Mouse (Mus musculus) midbrain, embryonic 16.5 days (tissue): ENCODE measurements around the gene Lca5. TPM values are rescaled to one million over a fixed set of nuclear protein-coding genes. Genes with fewer than 3 reads are reported as not detected.
A peak's percentile ranks its signal among the peaks of the same experiment; 100 is the strongest.

Experiments used
- ATAC-seq: fragments of 200-750 bp; cut with Nextera tagmentation; 2 replicates; pipeline ENCODE4 v1.8.0; 2017; ENCODE audit warnings: moderate TSS enrichment
- H3K27ac ChIP-seq: fragments of 300-500 bp; sonication (generic); 2 replicates; pipeline ENCODE4 v1.5.1; 2014; ENCODE audit warnings: mild to moderate bottlenecking, low read length, mixed read lengths
- H3K27me3 ChIP-seq: fragments of 300-500 bp; sonication (generic); 2 replicates; pipeline ENCODE4 v1.6.1; 2014; ENCODE audit warnings: low read depth, low read length, mixed read lengths; ENCODE audit not compliant: control insufficient read depth, insufficient read depth
- H3K36me3 ChIP-seq: fragments of 300-500 bp; sonication (generic); 2 replicates; pipeline ENCODE4 v1.6.1; 2014; ENCODE audit warnings: mild to moderate bottlenecking, low read length, moderate library complexity, mixed read lengths; ENCODE audit not compliant: control insufficient read depth, insufficient read depth
- H3K4me1 ChIP-seq: fragments of 300-500 bp; sonication (generic); 2 replicates; pipeline ENCODE4 v1.6.1; 2014; ENCODE audit warnings: mild to moderate bottlenecking, low read length, mixed read lengths; ENCODE audit not compliant: control insufficient read depth, insufficient read depth
- H3K4me2 ChIP-seq: fragments of 300-500 bp; sonication (generic); 2 replicates; pipeline ENCODE4 v1.6.1; 2014; ENCODE audit warnings: mild to moderate bottlenecking, low read length, mixed read lengths
- H3K4me3 ChIP-seq: fragments of 300-500 bp; sonication (generic); 2 replicates; pipeline ENCODE4 v1.5.1; 2014; ENCODE audit warnings: low read depth, mild to moderate bottlenecking, low read length, moderate library complexity, mixed read lengths
- H3K9ac ChIP-seq: fragments of 300-500 bp; sonication (generic); 2 replicates; pipeline ENCODE4 v1.6.1; 2014; ENCODE audit warnings: low read depth, low read length, mixed read lengths
- H3K9me3 ChIP-seq: fragments of 300-500 bp; sonication (generic); replicated peaks from 2 replicates; pipeline ENCODE4 v1.6.1; 2014; ENCODE audit warnings: mild to moderate bottlenecking, low read length, mixed read lengths; ENCODE audit not compliant: control insufficient read depth, poor library complexity, severe bottlenecking
- WGBS: fragments of 180-500 bp; shearing (Covaris S2); extraction: QIAGEN DNeasy Blood & Tissue Kit; methylation state at CpG from one replicate; pipeline ENCODE4 v1.1.7; 2014; 5-methylcytosine and 5-hydroxymethylcytosine counted together
- polyA plus RNA-seq: library from polyadenylated mRNA; unstranded; fragments of >200 nt; fragmentation: Nextera tagmentation; extraction: Ambion mirVana; gene quantifications from 2 replicates; pipeline ENCODE4 v1.2.1, GENCODE M21; 2015

Gene Lca5
- polyA plus RNA-seq, 1 experiment from 2014 or later: 14.2 TPM

DNA sequence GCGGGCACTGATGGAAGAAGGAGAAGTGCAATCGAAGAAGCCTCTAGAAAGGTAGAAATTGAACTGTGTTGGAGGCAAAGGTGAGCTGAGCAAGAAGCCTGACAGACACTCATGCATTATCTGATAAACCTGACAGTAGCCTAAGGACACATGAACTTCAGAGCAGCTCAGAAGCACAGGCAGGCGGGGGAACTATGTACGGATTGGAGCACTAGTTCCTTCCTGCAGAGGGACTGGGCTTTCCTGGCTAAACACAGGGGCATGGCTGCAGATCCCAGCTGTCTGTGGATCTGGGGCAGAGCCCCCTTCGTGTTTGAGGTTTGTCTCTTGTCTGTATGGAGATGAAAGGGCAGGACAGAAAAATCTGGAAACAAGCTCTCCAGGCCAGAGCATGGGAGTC is 89.8 kb downstream of the Lca5 start:
- Histone ChIP-seq H3K4me3 (no peak overlapping the region), H3K4me1 (peaks cover 10% of the 10 kb centered on the region; the same call in 1 of the 2 replicates), H3K9me3 (no peaks in the 10 kb centered on the region), H3K9ac (no peak overlapping the region), H3K27me3 (no peaks in the 10 kb centered on the region), H3K36me3 (no peaks in the 10 kb centered on the region), H3K4me2 (no peak overlapping the region), H3K27ac (no peak overlapping the region)
- WGBS: 63% methylated on average over 5 of the region's 5 CpGs
- peak; percentile 40; the same call in 1 of the 2 replicates for ATAC-seq

GRCm38 (mm10) chr9:83350613-83351012 is 90.3 kb downstream of the Lca5 start:
- no peak overlapping the region for H3K27ac ChIP-seq
- H3K9me3 ChIP-seq: no peaks in the 10 kb centered on the region
- H3K4me2 ChIP-seq: no peak overlapping the region
- H3K4me1 ChIP-seq: peaks cover 10% of the 10 kb centered on the region; the same call in 1 of the 2 replicates
- WGBS: 6% methylated on average over 5 of the region's 5 CpGs
- no peaks in the 10 kb centered on the region for H3K36me3 ChIP-seq
- no peak for ATAC-seq
- H3K4me3 ChIP-seq: no peak overlapping the region
- H3K9ac ChIP-seq: no peak overlapping the region
- H3K27me3 ChIP-seq: no peaks in the 10 kb centered on the region

DNA sequence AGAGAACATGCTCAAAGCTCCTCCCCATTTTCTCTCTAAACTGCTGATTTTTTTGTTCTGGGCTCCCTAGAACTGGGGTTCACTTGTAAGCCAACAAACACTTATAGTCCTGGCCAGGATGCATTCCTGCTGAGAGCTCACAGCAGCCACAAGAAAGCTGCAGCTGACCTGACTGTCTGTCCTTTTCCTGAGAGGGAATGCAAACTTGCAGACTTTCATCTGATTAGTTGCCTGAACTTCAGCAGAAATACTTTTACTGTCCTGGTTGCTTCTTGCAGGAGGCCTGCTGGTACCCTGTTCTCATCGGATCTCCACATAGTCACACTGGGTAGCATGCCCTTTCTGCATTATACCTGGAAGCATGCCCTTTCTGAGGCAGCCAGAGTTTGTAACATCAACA is 91.0 kb downstream of the Lca5 start:
- no peak for ATAC-seq
- 12% methylated on average over 1 of the region's 1 CpGs for WGBS
- peaks cover 10% of the 10 kb centered on the region; the same call in 1 of the 2 replicates for H3K4me1 ChIP-seq
- no peaks in the 10 kb centered on the region for H3K36me3 ChIP-seq
- no peak overlapping the region for H3K27ac ChIP-seq
- H3K4me3 ChIP-seq: no peak overlapping the region
- no peaks in the 10 kb centered on the region for H3K27me3 ChIP-seq
- H3K4me2 ChIP-seq: no peak overlapping the region
- H3K9me3 ChIP-seq: no peaks in the 10 kb centered on the region
- no peak overlapping the region for H3K9ac ChIP-seq

DNA sequence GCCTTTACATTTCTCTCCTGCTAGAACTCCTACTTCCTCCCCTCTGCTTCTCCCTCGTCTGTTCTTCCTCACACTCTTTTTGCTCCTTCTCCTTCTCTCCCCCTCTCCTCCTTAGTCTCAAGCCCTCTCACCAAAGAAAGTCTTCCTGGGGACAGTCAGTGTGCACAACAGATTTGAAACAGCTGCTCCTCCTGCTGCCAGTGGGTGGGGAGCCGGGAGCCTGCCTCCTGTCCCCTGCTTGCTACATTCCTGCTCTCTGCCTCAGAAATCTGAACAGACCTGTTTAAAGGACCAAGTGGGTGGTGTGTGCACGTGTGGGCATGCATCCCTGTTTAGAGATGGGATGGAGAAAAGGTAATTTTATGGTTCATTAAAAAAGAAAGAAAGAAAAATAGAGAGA is 91.4 kb downstream of the Lca5 start:
- H3K36me3 ChIP-seq: no peaks in the 10 kb centered on the region
- H3K27ac ChIP-seq: no peak overlapping the region
- WGBS: 1% methylated on average over 3 of the region's 3 CpGs
- ATAC-seq: 0 out of 2 replicates have a peak, but pooled peaks have one; percentile 18
- no peaks in the 10 kb centered on the region for H3K27me3 ChIP-seq
- no peak overlapping the region for H3K9ac ChIP-seq
- peaks cover 10% of the 10 kb centered on the region; the same call in 1 of the 2 replicates for H3K4me1 ChIP-seq
- no peaks in the 10 kb centered on the region for H3K9me3 ChIP-seq
- no peak overlapping the region for H3K4me3 ChIP-seq
- H3K4me2 ChIP-seq: no peak overlapping the region

DNA sequence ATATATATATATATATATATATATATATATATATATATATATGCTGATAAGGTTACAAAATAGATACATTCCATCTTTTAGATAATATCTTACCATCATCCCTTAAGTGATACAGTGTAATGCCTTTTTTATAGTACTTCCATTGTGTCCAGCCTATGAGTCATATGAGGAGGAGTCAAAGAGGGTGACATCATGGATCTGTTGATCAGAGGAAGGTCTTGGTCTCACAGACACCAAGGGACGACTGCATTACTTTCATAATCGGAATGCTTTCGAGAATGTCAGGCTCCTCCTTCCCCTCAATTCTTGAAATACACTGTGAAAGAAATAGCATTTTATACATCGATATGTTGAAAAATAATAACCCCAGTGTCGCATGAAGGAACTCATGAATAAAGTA is 93.4 kb downstream of the Lca5 start:
- Histone ChIP-seq H3K4me3 (no peak overlapping the region), H3K9ac (no peak overlapping the region), H3K4me1 (peaks cover 10% of the 10 kb centered on the region; the same call in 1 of the 2 replicates), H3K4me2 (no peak overlapping the region), H3K27ac (no peak overlapping the region), H3K36me3 (no peaks in the 10 kb centered on the region), H3K9me3 (no peaks in the 10 kb centered on the region), H3K27me3 (no peaks in the 10 kb centered on the region)
- ATAC-seq: no peak
- WGBS: 86% methylated on average over 5 of the region's 5 CpGs

DNA sequence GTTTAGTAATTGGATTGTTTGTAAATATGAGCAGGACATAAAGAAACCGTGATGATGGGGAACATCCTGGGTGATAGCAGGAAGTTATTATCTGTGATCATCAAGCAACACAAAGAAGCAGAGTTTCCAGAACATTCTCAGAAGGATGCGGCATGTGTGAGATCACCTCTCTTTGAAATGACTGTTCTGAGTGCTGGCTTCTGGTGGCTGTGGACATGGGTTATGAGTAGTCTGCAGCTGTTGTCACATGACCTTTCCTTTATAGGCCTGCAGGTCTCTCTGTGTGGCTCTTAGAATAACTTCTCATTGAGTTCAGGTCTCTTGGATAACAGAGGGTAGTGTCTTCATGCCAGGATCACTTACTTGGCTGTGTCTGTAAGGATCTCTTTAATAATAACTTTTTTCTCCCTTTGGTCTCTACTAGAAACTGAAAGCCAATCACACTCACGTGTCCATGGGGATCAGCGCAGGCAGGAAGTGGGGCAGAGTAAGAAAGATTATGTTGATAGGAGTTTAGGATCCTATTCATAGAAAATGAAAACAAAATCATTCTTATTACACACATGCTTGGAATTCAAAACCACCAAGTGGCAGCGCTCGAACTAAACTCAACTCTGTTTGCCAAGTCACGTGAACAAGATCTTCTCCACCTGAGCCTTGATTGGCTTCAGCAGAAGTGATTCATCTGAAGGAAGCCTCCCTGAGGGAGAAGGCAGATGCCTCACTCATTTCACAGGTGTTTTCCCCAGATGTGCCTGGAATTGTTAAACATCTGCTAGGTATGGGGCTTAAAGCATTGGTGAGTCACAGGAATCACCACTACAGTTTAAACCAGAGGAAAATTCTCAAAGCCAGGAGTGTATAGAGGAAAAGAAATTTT is 98.2 kb downstream of the Lca5 start:
- H3K4me1 ChIP-seq: no peaks in the 10 kb centered on the region
- H3K9ac ChIP-seq: no peak overlapping the region
- ATAC-seq: no peak
- H3K4me3 ChIP-seq: no peak overlapping the region
- H3K4me2 ChIP-seq: no peak overlapping the region
- 90% methylated on average over 7 of the region's 7 CpGs for WGBS
- no peaks in the 10 kb centered on the region for H3K36me3 ChIP-seq
- no peaks in the 10 kb centered on the region for H3K9me3 ChIP-seq
- no peaks in the 10 kb centered on the region for H3K27me3 ChIP-seq
- no peak overlapping the region for H3K27ac ChIP-seq

Other genes with a start within 250 kb of the Lca5 start
- gene Sh3bgrl2, start 107.2 kb upstream of the Lca5 start, polyA plus RNA-seq: 8.4 and 10.3 TPM in 2 replicates